Mouse (Mus musculus) midbrain, embryonic 12.5 days (tissue): Measurements from ENCODE around the gene Gatad2b. TPM values are rescaled to one million over a fixed set of nuclear protein-coding genes. Genes with fewer than 3 reads are reported as not detected.
"Not testable (repeated sequence)": the region's sequence is repeated elsewhere in the genome, so short reads cannot be mapped to it uniquely, and the experiment has no call there.

Experiments
- ATAC-seq: fragments of 200-750 bp; cut with Nextera tagmentation; 2 replicates; pipeline ENCODE4 v1.8.0; 2017; ENCODE audit warnings: low read depth, moderate TSS enrichment, moderate library complexity; ENCODE audit not compliant: low FRiP score
- H3K27ac ChIP-seq: fragments of 300-500 bp; sonication (generic); replicated peaks from 2 replicates; pipeline ENCODE4 v1.5.1; 2016; ENCODE audit warnings: mild to moderate bottlenecking
- H3K27me3 ChIP-seq: fragments of 300-500 bp; sonication (generic); 2 replicates; pipeline ENCODE4 v1.6.1; 2016; ENCODE audit warnings: mild to moderate bottlenecking
- H3K36me3 ChIP-seq: fragments of 300-500 bp; sonication (generic); 2 replicates; pipeline ENCODE4 v1.6.1; 2016
- H3K4me1 ChIP-seq: fragments of 300-500 bp; sonication (generic); 2 replicates; pipeline ENCODE4 v1.6.1; 2016
- H3K4me2 ChIP-seq: fragments of 300-500 bp; sonication (generic); replicated peaks from 2 replicates; pipeline ENCODE4 v1.6.1; 2016; ENCODE audit warnings: mild to moderate bottlenecking, moderate library complexity
- H3K4me3 ChIP-seq: fragments of 300-500 bp; sonication (generic); 2 replicates; pipeline ENCODE4 v1.5.1; 2016; ENCODE audit warnings: mild to moderate bottlenecking
- H3K9ac ChIP-seq: fragments of 300-500 bp; sonication (generic); replicated peaks from 2 replicates; pipeline ENCODE4 v1.6.1; 2016; ENCODE audit warnings: mild to moderate bottlenecking, moderate library complexity
- H3K9me3 ChIP-seq: fragments of 300-500 bp; sonication (generic); 2 replicates; pipeline ENCODE4 v1.6.1; 2016; ENCODE audit warnings: mild to moderate bottlenecking
- WGBS: fragments of 180-500 bp; shearing (Covaris S2); methylation state at CpG from one replicate; pipeline ENCODE4 v1.1.7; 2016; 5-methylcytosine and 5-hydroxymethylcytosine counted together
- polyA plus RNA-seq: library from polyadenylated mRNA; unstranded; fragments of >200 nt; fragmentation: Nextera tagmentation; extraction: Ambion mirVana; gene quantifications from 2 replicates; pipeline ENCODE4 v1.2.1, GENCODE M21; 2016

Gatad2b gene
- polyA plus RNA-seq, 1 experiment from 2014 or later: 15.9 TPM

DNA sequence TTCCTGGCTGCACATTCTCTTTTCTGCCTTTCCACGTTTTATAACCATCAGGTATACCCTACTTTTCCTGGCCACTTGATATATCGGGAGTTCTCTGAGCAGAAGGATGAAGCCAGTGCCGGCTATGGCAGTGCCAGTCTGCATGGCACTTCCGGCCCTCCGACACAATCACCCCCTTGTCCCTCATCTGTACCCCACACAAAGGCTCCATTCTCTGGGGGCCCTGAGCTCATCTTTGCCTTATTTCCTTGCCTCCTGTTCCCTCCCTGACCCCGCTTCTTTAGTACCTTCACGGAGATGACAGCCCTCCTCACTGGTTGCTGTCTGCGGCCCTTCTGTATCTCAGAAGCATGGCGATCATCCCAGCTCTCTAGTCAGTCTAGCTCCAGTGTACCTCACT lies 12.3 kb upstream of the Gatad2b start:
- ATAC-seq: no peak
- peaks cover 49% of the 10 kb centered on the region for H3K36me3 ChIP-seq
- no peak overlapping the region for H3K4me2 ChIP-seq
- no peaks in the 10 kb centered on the region for H3K27me3 ChIP-seq
- WGBS: 88% methylated on average over 9 of the region's 9 CpGs
- H3K4me1 ChIP-seq: no peaks in the 10 kb centered on the region
- no peak overlapping the region for H3K4me3 ChIP-seq
- no peak overlapping the region for H3K9ac ChIP-seq
- H3K9me3 ChIP-seq: no peaks in the 10 kb centered on the region
- no peak overlapping the region for H3K27ac ChIP-seq

DNA sequence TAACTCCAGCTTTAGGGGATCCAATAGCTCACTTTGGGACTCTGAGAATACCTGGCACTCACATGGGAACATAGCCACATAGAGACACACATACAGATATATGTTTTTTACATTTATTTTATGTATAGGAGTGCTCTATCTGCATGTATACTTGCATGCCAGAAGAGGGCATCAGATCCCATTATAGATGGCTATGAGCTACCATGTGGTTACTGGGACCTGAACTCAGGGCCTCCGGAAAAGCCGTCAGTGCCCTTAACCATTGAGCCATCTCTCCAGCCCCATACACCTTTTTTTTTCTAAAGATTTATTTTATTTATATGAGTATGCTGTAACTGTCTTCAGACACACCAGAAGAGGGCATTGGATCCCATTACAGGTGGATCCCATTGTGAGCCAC lies 8.8 kb upstream of the Gatad2b start:
- H3K4me2 ChIP-seq: no peak overlapping the region
- ATAC-seq: no peak
- no peaks in the 10 kb centered on the region for H3K27me3 ChIP-seq
- H3K4me1 ChIP-seq: no peaks in the 10 kb centered on the region
- H3K9ac ChIP-seq: no peak overlapping the region
- no peaks in the 10 kb centered on the region for H3K9me3 ChIP-seq
- no peak overlapping the region for H3K4me3 ChIP-seq
- H3K27ac ChIP-seq: no peak overlapping the region
- peaks cover 21% of the 10 kb centered on the region for H3K36me3 ChIP-seq
- WGBS: 94% methylated on average over 2 of the region's 2 CpGs

DNA sequence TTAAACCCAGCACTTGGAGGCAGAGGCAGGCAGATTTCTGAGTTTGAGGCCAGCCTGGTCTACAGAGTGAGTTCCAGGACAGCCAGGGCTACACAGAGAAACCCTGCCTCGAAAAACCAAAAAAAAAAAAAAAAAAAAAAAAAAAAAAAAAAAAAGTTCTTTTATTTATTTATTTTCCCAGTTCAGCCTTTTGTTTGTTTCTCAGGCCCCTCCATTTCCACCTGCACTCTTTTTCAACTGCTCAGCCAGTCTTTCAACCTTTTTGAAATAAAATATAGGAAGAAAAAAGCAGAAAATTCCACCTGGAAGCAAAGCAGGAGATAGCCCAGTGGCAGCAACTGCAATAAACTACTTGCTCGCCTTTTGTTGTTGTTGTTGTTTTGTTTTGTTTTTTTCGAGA lies 3.6 kb upstream of the Gatad2b start:
- 65% methylated on average over 3 of the region's 3 CpGs for WGBS
- not testable (repeated sequence) for H3K4me1 ChIP-seq, H3K27ac ChIP-seq, H3K9ac ChIP-seq, H3K4me3 ChIP-seq, H3K27me3 ChIP-seq, H3K9me3 ChIP-seq, H3K36me3 ChIP-seq, H3K4me2 ChIP-seq, ATAC-seq

- H3K4me2 ChIP-seq: no peak overlapping the region
- H3K27me3 ChIP-seq: no peaks in the 10 kb centered on the region
- ATAC-seq: no peak
- H3K4me3 ChIP-seq: no peak overlapping the region
- no peaks in the 10 kb centered on the region for H3K9me3 ChIP-seq
- H3K4me1 ChIP-seq: peaks cover 12% of the 10 kb centered on the region
- H3K27ac ChIP-seq: no peak overlapping the region
- H3K36me3 ChIP-seq: no peaks in the 10 kb centered on the region
- 97% methylated on average over 1 of the region's 1 CpGs for WGBS
- H3K9ac ChIP-seq: no peak overlapping the region
Measured at GRCm38 (mm10) chr3:90290602-90291001, 2.4 kb upstream of the Gatad2b start.

DNA sequence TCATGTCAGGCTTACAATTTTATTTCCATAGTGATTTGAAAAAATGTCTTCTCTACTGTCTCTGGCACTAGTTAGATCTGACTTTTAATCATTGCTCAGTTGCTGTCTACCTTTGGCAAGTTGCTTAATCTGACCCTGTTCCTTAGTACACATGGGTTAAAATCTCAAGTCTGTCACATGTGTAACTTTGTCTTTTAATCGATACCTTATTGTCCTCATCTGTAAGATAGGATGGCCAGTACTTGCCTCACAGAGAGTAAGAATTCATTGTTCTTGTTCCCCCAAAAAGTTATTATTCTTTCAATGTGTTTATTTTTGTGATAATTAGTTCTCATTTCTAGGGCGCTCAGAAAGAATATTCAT lies 1.0 kb upstream of the Gatad2b start:
- Histone ChIP-seq H3K4me1 (peaks cover 12% of the 10 kb centered on the region), H3K4me2 (peak overlapping the region; percentile 59), H3K4me3 (peak overlapping the region; percentile 91), H3K27ac (peak overlapping the region; percentile 96), H3K9me3 (no peaks in the 10 kb centered on the region), H3K9ac (peak overlapping the region; percentile 73), H3K36me3 (no peaks in the 10 kb centered on the region), H3K27me3 (no peaks in the 10 kb centered on the region)
- 49% methylated on average over 2 of the region's 2 CpGs for WGBS
- no peak for ATAC-seq

DNA sequence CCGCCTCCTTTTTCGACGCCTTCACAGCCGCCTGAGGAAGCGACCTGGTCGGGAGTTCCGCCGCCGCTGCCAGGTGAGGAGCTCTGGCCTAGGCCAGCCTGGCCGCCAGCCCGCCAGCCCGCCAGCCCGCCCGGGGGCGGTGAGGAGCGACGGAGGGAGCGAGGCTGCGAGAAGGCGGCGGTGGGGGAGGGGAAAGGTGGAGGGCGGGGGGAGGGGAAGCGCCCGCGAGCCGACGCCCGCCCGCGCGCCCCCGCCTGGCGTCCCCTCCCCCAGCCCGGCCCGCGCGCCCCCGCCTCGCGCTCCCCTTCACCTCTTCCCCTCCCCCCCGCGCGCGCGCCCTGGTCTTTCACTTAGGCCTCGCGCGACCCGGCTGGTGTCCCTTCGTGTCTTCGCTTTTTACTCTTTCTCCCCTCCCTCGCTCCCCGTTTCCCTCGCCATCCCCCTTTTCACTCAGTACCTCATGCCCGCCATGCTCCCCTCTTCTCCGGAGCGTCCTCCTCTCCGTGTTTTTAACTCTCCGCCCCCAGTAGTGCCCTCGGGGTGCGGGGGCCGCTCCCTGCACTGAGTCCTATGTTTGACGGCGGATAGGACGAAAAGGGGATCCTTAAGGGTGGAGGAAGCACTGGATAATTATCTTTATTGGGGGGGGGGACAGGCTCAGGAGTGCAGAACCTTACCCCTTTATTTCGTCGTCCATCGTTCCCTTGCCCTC lies 530 bp downstream of the Gatad2b start:
- Histone ChIP-seq H3K27me3 (no peaks in the 10 kb centered on the region), H3K27ac (peak overlapping the region; percentile 98), H3K36me3 (no peaks in the 10 kb centered on the region), H3K4me3 (peak overlapping the region; percentile 91), H3K4me1 (peaks cover 12% of the 10 kb centered on the region), H3K9me3 (no peaks in the 10 kb centered on the region), H3K9ac (peak overlapping the region; percentile 93), H3K4me2 (peak overlapping the region; percentile 92)
- 1% methylated on average over 26 of the region's 68 CpGs for WGBS
- ATAC-seq: peak; percentile 55

- H3K4me1 ChIP-seq: peaks cover 12% of the 10 kb centered on the region
- ATAC-seq: no peak
Measured at GRCm38 (mm10) chr3:90294064-90294440, 1.1 kb downstream of the Gatad2b start.

DNA sequence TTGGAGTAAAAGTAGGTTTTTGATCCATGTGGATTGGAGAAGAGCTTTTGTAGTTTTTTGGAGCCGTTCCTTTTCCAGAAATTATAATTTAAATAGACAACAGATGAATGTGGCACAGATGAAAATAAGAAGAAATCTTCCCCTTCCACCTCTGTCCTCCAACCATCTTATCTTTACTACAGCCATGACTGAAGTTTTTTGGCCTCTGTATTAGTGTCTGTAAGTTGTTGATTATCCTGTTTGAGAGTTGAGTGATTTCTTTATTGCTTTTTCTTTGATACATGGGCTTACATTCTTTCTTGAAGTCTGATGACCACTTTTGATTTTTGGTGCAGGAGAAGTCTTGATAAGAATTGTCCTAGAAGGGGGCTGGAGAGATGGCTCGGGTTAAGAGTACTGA lies 1.7 kb downstream of the Gatad2b start:
- 78% methylated on average over 2 of the region's 2 CpGs for WGBS
- Histone ChIP-seq H3K9ac (peak overlapping the region; percentile 93), H3K27me3 (no peaks in the 10 kb centered on the region), H3K36me3 (no peaks in the 10 kb centered on the region), H3K4me2 (peak overlapping the region; percentile 92), H3K4me1 (peaks cover 12% of the 10 kb centered on the region), H3K9me3 (no peaks in the 10 kb centered on the region), H3K4me3 (peak overlapping the region; percentile 91), H3K27ac (no peak overlapping the region)
- ATAC-seq: no peak

More at GRCm38 (mm10) chr3:90294064-90294440, 1.1 kb downstream of the Gatad2b start:
- Histone ChIP-seq H3K4me3 (peak overlapping the region; percentile 91), H3K36me3 (no peaks in the 10 kb centered on the region), H3K9me3 (no peaks in the 10 kb centered on the region), H3K27me3 (no peaks in the 10 kb centered on the region), H3K4me2 (peak overlapping the region; percentile 92), H3K27ac (peak overlapping the region; percentile 98), H3K9ac (peak overlapping the region; percentile 93)
- WGBS: 3% methylated on average over 11 of the region's 11 CpGs

DNA sequence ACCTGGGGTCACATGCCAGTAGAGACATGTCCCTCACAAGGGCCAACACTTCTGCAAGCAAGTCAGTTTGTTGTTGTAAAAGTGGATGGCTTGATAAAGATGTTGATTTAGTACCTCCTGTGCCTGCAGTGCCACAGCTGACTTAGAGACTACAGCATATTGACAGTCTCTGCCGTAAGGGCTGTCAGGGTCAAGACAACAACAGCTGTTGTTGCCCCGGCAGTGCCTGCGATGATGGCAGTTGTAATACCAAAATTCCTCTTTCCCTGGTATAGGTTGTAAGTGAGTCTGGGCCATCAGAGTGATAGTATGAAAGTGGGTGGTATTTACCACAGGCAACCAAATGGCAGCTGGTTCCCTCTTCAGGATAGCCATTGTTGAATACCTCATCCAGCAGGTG lies 12.8 kb downstream of the Gatad2b start:
- Histone ChIP-seq H3K9me3 (no peaks in the 10 kb centered on the region), H3K27me3 (no peaks in the 10 kb centered on the region), H3K27ac (no peak overlapping the region), H3K4me1 (no peaks in the 10 kb centered on the region), H3K4me2 (no peak overlapping the region), H3K4me3 (no peak overlapping the region), H3K9ac (no peak overlapping the region), H3K36me3 (no peaks in the 10 kb centered on the region)
- 83% methylated on average over 3 of the region's 3 CpGs for WGBS
- ATAC-seq: no peak

- H3K27ac ChIP-seq: no peak overlapping the region
- H3K36me3 ChIP-seq: no peaks in the 10 kb centered on the region
- ATAC-seq: no peak
- H3K27me3 ChIP-seq: no peaks in the 10 kb centered on the region
- H3K9ac ChIP-seq: no peak overlapping the region
- no peak overlapping the region for H3K4me2 ChIP-seq
- H3K4me1 ChIP-seq: no peaks in the 10 kb centered on the region
- no peaks in the 10 kb centered on the region for H3K9me3 ChIP-seq
- no peak overlapping the region for H3K4me3 ChIP-seq
Measured at GRCm38 (mm10) chr3:90309589-90309988, 16.6 kb downstream of the Gatad2b start.

DNA sequence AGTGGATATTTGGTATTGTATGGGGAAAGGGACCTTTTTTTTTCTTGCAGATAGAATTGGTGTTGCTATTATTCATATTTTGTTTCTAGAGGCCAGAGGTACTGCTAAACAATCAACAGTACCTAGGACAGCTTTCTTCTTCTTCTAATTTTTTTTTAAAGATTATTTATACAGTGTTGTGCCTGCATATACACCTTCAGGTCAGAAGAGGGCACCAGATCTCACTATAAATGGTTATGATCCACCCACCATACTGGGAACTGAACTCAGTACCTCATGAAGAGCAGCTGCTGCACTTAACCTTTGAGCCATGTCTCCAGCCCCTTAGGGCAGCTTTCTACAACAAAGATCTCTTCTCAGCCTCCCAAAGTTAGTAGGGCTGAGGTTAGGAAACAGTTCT lies 20.4 kb downstream of the Gatad2b start:
- H3K36me3 ChIP-seq: no peaks in the 10 kb centered on the region
- no peak for ATAC-seq

GRCm38 (mm10) chr3:90314241-90314640 lies 21.3 kb downstream of the Gatad2b start:
- Histone ChIP-seq H3K27ac (no peak overlapping the region), H3K27me3 (no peaks in the 10 kb centered on the region), H3K4me2 (no peak overlapping the region), H3K36me3 (no peaks in the 10 kb centered on the region), H3K4me3 (no peak overlapping the region), H3K9ac (no peak overlapping the region), H3K9me3 (no peaks in the 10 kb centered on the region), H3K4me1 (no peaks in the 10 kb centered on the region)
- ATAC-seq: no peak

More for the DNA sequence above, 20.4 kb downstream of the Gatad2b start:
- Histone ChIP-seq H3K27me3 (no peaks in the 10 kb centered on the region), H3K4me1 (no peaks in the 10 kb centered on the region), H3K9me3 (no peaks in the 10 kb centered on the region), H3K4me2 (no peak overlapping the region), H3K4me3 (no peak overlapping the region), H3K9ac (no peak overlapping the region), H3K27ac (no peak overlapping the region)

DNA sequence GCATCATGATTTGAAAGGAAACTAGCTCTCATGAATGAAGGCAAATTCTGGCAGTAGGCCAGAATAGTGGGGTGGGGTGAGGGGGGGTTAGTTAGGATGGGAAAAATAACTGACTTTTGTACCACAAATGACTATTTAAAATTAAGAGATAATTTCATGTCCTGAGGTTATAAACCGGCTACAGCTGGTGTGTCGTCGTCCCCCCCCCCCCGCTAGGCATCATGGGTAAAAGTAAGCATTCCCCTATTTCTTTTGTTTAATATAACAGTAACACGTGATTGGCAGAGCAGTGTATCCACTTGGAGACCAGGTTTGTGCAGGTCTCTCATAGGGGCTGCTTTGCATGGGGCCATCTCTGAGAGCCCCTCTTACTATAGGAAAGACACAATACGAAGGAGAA lies 29.3 kb downstream of the Gatad2b start:
- H3K4me3 ChIP-seq: no peak overlapping the region
- ATAC-seq: peak; percentile 34; the same call in 1 of the 2 replicates

More for the DNA sequence above, 29.3 kb downstream of the Gatad2b start:
- H3K4me1 ChIP-seq: peaks cover 23% of the 10 kb centered on the region
- H3K27me3 ChIP-seq: no peaks in the 10 kb centered on the region
- H3K9me3 ChIP-seq: no peaks in the 10 kb centered on the region
- H3K9ac ChIP-seq: no peak overlapping the region
- 0 out of 2 replicates have a peak overlapping the region, but pooled peaks have one; percentile 6 for H3K4me2 ChIP-seq
- no peaks in the 10 kb centered on the region for H3K36me3 ChIP-seq
- peak overlapping the region; percentile 68 for H3K27ac ChIP-seq
- 80% methylated on average over 6 of the region's 6 CpGs for WGBS
